Mouse (Mus musculus) liver, postnatal 0 days (tissue): ENCODE data around the gene Hist1h2bb.
"Not testable (repeated sequence)": the region's sequence is repeated elsewhere in the genome, so short reads cannot be mapped to it uniquely, and the experiment has no call there.

Experiments used
- CTCF ChIP-seq: sonication (generic); IDR thresholded peaks from 2 replicates; pipeline ENCODE4 v1.5.1; 2016; ENCODE audit warnings: antibody characterized with exemption, low read depth
- EP300 ChIP-seq: IDR thresholded peaks from 2 replicates; pipeline ENCODE4 v1.6.1; 2016; ENCODE audit warnings: antibody characterized with exemption, low read depth, mild to moderate bottlenecking

- TF ChIP-seq CTCF, EP300: not testable (repeated sequence)
Measured at GRCm38 (mm10) chr13:23769613-23770012, 23.1 kb downstream of the Hist1h2bb start, which contains the start of gene Trim38.
